Mouse (Mus musculus) neutrophil, adult 5-6 weeks (primary cell): ENCODE measurements around the gene Cic. TPM values are rescaled to one million over a fixed set of nuclear protein-coding genes. Genes with fewer than 3 reads are reported as not detected.
"Not testable (repeated sequence)": the region's sequence is repeated elsewhere in the genome, so short reads cannot be mapped to it uniquely, and the experiment has no call there.

Source experiments
- ATAC-seq: fragments of 151-379, 151-347 bp; 2 replicates; pipeline ENCODE4 v1.8.0; 2017; ENCODE audit warnings: mild to moderate bottlenecking, moderate TSS enrichment; ENCODE audit not compliant: insufficient number of reproducible peaks, poor library complexity, low FRiP score, severe bottlenecking; ENCODE audit errors: extremely low read depth
- total RNA-seq: library from RNA; stranded (forward); fragments of 200-1000 nt; gene quantifications from 2 replicates; pipeline ENCODE4 v1.2.3, GENCODE M21; 2017

The Cic gene
- total RNA-seq, 1 experiment from 2014 or later, result 163 TPM

DNA sequence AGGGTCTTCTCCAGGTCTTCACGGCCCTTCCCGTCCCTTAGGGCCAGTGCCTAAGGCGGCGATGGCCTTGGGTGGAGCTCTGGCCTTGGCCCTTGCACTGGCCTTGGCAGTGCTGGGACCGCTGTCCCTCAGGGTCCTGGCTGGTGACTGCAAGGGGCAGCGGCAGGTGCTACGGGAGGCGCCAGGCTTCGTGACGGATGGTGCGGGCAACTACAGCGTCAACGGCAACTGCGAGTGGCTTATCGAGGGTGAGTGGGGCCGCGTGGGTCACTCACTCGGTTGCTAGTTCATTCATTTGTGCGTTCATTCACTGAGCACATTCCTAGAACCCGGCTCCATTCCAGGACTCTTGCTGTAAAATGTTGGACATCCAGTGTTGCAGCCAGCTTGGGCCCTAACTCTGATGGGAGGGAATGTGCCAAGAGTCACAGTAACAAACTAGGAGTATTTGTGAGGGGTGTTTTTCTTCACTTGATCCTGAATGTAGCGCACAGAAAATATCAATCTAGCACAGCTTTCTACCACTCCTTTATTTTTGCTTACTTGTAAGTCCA, 50.0 kb downstream of the Cic start:
- no peak for ATAC-seq

DNA sequence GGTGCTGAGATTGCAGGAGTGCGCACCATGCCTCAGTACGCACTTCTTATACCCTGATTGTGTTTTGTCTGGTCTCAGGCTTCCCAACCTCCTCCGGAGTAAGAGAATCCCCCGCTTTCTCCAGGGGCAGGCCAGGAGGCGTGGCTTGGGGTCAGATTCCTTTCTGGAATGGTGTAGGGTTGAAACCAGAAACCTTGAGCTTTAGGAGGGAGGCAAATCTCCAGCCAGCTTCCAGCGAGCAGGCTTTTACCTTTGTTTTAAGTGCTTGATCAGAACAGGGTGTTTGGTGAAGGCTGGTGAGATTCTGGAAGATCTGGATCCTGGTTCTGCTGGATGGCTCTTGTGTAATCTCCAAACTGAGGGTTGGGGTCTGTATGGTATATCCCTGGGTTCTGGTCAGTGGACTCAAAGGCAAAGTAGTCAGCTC, 54.6 kb downstream of the Cic start:
- ATAC-seq, result no peak

DNA sequence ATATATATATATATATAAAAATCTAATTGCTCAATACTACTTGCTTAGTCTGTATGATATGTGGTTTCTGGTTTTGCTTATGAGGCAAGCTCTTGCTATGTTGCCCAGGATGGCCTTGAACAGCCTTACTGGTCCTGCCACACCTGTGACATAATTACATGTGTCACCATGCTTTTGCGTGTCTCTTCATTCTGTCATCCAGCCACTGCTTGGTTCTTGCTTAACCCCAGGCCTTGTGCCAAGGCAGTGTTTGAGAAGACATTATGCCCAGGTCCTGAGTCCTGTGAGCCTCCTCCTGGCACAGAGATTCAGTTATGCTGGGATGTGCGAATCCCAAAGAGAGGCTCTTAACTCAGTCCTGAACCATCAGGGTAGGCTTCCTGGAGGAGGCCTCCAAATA, 55.7 kb downstream of the Cic start:
- no peak for ATAC-seq

DNA sequence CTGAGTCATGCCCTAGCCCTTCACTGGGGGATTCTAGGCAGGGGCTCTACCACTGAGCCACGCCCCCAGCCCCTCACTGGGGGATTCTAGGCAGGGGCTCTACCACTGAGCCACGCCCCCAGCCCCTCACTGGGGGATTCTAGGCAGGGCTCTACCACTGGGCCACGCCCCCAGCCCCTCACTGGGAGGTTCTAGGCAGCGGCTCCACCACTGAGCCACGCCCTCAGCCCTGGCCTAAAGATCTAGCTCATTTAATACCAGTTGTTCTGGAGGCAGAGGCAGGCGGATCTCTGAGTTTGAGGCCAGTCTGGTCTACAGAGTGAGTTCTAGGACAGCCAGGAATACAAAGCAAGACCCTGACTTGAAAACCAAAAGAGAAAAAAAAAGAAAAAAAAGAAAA, 57.9 kb downstream of the Cic start:
- not testable (repeated sequence) for ATAC-seq

DNA sequence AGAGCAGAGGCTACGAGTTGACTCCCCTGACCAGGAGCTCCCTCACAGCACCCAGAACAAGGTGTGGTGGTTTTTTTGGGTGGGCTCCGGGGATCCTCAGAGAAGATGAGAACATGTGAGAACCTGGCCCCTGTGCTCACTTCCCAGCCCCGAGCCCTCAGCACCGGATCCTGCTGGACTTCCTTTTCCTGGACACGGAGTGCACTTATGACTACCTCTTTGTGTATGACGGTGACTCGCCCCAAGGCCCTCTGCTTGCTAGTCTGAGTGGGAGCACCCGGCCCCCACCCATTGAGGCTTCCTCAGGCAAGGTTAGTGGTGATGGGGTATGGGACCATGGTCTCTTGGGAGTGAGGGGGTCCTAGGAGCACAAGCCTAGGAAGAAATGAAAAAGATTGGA, 58.7 kb downstream of the Cic start:
- ATAC-seq, result no peak

DNA sequence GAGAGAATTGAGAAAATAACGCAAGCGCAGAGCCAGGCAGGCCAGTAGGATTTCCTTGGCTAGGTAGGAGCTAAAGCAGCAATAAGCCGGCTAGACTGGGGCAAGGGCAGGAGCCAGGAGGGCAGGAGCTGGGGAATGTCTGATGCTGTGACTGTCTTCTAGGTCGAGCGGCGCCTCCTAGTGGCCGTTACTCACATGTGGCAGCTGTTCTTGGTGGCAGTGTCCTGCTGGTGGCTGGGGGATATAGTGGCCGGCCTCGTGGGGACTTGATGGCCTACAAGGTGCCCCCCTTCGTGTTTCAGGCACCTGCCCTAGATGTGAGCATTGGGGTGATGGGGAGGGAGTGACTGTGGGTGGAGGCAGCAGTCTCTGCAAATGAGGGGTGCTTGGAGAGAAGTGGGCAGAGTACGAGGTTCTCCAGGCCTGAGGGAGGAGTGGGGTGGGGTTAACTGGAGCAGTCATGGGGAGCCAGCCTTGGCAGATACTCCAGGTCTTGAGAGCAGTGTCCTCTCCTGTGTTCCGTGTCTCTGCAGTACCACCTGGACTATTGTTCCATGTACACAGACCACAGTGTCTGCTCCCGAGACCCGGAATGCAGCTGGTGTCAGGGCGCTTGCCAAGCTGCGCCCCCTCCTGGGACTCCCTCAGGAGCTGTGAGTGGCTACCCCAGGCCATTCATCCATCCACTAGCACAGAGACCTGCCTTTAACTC, 66.2 kb downstream of the Cic start:
- peak; percentile 58; the same call in 1 of the 2 replicates for ATAC-seq

DNA sequence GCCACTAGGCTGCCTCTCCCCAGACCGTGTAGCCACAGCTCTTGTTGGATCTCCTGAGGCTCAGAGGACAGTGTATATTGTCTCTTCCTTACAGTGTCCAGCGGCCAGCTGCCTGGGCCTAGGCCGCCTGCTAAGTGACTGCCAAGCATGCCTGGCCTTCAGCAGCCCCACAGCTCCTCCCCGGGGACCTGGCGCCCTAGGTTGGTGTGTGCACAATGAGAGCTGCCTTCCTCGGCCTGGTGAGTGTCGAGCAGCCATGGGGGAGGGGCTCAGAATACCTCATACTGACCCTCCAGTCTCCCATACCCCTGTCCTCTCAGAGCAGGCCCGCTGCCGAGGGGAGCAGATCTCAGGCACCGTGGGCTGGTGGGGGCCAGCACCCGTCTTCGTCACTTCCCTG, 67.0 kb downstream of the Cic start:
- no peak for ATAC-seq

DNA sequence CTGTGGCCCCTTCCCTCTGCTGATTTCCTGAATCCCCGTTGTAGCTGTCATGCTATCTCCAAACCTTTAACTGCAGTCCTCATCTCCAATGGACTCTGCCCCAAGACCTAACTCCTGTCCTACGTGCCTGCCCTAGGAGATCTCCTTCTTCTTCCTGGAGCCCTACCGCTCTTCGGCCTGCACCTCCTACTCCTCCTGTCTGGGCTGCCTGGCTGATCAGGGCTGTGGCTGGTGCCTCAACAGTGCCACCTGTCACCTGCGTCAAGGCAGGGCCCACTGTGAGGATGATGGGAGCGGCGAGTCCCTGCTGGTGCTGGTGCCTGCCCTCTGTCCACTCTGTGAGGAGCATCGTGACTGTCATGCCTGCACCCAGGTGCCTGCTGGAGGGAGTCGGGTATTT, 71.8 kb downstream of the Cic start:
- no peak for ATAC-seq

DNA sequence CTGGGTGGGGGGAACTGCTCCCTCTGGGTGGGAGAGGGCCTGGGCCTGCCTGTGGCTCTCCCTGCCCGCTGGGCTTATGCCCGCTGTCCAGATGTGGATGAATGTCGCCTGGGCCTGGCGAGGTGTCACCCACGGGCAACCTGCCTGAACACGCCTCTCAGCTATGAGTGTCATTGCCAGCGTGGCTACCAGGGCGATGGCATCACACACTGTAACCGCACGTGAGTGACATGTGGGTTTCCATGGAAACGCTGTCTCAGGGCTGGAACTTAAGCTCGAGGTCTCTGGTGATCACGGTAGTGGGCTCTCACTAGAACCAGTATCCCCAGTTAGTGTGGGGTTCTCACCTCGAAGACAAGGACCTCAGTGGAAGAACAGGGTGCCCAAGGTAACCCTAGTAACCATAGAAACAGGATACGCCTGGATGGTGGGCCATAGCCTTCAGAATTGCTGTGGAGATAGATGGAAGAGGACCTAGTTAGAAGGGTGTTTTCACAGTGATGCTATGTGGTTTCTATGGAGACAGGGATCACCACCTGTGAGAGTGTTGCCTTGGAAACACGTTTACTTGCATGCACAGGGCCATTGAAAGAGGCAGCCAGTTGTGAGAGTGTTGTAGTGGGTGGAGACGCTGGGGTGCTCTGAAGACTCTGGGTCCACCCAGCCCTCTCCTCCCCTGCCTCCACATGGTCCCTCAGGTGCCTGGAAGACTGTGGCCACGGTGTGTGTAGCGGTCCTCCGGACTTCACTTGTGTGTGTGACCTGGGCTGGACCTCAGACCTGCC, 73.7 kb downstream of the Cic start:
- ATAC-seq, result no peak

Other genes with a start within 250 kb of the Cic start
- gene Grik5, start 195.4 kb upstream of the Cic start, total RNA-seq, result 1.1 and 2.1 TPM in 2 replicates
- gene Zfp574, start 195.1 kb upstream of the Cic start, total RNA-seq, result 11.6 and 11.9 TPM in 2 replicates
- gene Pou2f2, start 88.0 kb upstream of the Cic start, total RNA-seq, result 47.4 and 53.1 TPM in 2 replicates
- 85.2 and 92.0 TPM in 2 replicates for gene Dedd2, start 47.1 kb upstream of the Cic start, total RNA-seq
- gene Zfp526, start 46.3 kb upstream of the Cic start, total RNA-seq, result 9.6 and 10.0 TPM in 2 replicates
- gene Gsk3a, start 29.9 kb upstream of the Cic start, total RNA-seq, result 75.4 and 85.4 TPM in 2 replicates
- 6.4 and 9.7 TPM in 2 replicates for gene Erf, start 16.9 kb upstream of the Cic start, total RNA-seq
- gene Pafah1b3, start 30.3 kb downstream of the Cic start, total RNA-seq, result 33.6 and 47.8 TPM in 2 replicates
- gene Prr19, start 33.7 kb downstream of the Cic start, total RNA-seq, result not detected in 2 replicates
- not detected in 2 replicates for gene Tmem145, start 38.4 kb downstream of the Cic start, total RNA-seq
- gene Megf8, start 49.5 kb downstream of the Cic start, total RNA-seq, result 0.23 and 0.37 TPM in 2 replicates
- not detected in 2 replicates for gene Cnfn, start 102.0 kb downstream of the Cic start, total RNA-seq
- 26.2 and 29.1 TPM in 2 replicates for gene Lipe, start 131.0 kb downstream of the Cic start, total RNA-seq
- not detected in 2 replicates for gene Cxcl17, start 145.2 kb downstream of the Cic start, total RNA-seq
- 74.9 and 85.3 TPM in 2 replicates for gene Ceacam1, start 209.9 kb downstream of the Cic start, total RNA-seq